Mouse (Mus musculus) ovary, postnatal 36 days (tissue): ENCODE measurements around the gene Fam124b.

Experiments used
- DNase-seq: peaks from one replicate; pipeline ENCODE4 v3.0.0; 2022; ENCODE audit warnings: low spot score, mixed read lengths

Gene Fam124b

DNA sequence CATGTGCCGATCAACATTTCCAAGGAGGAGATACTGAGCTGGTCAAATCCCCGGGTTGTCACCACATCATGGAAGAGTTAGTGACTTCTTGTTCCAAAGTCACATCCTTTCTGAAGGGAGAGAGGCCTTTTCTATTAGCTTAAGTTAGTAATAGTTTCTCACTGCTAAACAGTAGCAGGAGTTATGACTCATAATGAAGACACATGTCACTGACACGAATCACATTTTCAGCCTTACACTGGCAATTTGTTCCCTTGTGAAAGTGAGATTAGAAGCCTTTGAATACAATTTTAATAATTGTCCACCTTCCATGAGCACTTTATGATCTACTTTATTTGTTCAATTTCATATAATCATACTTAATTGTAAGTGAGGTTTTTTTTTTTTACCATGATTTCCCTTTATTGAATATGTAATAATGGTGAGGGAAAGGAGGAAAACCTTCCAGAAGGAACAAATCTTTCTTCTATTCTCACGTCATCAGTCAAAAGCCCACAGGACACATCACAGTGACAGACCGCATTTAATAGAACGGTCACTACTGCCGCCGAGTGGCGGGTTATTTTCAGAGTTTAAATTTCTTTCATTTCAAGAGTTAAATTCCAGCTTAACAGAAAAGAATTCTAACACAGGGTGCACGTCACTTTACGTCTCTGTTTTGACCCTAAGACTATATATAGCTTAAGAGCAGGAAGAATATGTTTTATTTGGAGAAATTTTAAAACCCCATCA lies 40.5 kb downstream of the Fam124b start:
- no peak for DNase-seq

DNA sequence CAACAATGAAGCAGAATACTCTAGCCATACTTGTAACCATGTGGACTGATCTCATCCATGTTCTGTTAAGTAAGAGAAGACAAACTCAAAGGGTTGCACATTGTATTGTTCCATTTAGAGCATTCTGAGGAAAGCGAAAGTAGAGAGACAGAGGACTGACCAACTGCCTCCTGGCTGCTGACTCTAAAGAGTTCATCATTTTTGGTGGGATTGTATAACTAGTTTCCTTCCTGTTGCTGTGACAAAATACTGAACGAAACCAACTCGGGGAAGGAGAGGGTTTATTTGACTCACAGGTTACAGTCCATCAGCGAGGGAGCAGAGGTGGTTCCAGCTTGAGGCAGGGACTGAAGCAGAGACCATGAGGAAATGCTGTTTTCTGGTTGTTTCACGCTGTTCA lies 50.6 kb downstream of the Fam124b start:
- no peak for DNase-seq

DNA sequence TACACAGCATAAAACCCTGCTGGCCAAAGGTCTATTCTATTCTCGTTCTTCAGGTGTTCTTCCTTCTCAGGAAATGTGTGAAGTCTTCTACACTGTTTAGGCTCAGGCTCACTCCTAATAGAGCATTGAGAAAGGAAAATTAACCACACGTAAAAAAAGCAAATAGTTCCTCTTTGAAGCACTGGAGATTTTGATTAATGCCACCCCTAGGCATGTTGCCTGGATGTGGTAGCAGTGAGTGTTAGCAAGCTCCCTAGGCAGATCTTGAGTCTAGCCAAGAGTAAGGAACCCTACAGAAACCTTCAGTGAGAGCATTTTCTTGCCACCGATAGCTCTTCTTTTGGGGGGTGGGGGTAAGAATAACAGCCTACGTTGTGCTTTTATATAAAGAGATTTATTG lies 51.7 kb downstream of the Fam124b start:
- no peak for DNase-seq

DNA sequence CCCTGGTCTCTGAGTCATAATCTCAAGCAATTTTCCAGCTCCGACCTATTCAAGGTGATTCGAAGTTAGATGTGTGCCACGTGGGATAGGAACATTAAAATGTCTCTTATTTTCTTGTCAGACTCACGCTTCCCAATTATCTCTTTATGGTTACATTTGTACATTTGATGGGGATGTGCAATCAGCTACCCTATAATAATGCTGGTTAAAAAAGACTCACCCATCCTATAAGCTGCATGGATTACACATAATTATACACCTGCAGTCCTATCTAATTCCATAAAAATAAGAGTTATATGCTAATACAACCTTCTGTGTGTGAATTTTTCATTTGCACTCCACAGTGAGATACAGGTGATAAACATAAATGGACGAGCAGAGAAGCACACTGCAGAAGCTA lies 52.9 kb downstream of the Fam124b start:
- DNase-seq: no peak

DNA sequence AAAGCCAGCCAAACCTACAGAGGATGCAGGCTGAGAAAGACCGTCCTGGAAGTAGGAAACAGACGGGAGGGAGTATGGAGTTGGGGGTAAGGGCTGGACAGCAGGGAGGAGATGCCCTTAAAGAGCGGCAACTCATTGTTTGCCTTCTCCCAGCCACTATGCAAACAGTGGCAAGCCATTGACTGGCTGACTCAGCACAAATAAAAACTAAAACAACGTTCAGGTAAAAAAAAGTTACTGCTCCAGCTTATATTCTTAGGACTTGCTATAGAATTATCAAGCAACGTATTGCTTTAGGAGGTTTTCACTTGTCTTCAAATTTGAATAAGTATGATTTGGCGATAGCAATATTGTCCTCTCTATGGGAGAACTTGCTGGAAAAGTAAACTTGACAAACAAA lies 55.3 kb downstream of the Fam124b start:
- no peak for DNase-seq

DNA sequence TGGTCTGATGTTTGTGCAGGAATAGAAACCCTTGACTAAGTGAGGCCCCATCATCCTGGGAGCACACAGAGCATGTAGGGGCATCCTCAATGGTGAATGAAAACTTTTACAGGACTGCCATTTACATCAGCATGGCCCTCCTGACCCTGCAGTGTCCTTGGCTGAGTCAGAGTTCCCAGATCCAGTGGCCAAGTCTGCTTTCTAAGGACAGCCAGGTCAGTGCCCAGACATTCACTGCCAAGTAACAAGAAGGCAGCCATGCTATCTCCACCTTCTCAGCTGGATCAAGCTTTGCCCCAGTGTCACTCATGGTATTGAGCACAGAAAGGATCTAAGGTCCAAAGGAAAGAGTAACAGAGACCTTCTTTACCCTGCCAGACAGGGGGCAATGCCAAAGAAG lies 58.7 kb downstream of the Fam124b start:
- no peak for DNase-seq

DNA sequence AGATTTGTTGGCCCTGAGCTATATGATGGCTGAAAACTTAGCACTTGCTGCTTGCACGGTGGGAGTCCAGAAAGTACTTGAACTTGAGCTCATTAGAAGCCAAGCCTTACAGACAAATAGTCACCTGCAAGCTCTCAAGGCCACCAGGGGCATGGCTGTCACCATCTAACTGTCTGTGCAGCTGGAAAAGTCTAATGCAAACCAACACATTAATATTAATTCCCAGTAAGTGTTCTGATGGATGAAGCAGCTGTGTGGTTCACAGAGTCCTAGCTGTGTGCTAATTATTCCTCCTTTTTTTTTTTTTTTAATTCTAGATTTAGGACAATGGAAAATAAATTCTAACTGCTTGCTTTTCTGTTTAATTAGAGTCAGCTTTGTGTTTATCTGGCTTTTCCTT lies 63.4 kb downstream of the Fam124b start:
- DNase-seq: no peak

DNA sequence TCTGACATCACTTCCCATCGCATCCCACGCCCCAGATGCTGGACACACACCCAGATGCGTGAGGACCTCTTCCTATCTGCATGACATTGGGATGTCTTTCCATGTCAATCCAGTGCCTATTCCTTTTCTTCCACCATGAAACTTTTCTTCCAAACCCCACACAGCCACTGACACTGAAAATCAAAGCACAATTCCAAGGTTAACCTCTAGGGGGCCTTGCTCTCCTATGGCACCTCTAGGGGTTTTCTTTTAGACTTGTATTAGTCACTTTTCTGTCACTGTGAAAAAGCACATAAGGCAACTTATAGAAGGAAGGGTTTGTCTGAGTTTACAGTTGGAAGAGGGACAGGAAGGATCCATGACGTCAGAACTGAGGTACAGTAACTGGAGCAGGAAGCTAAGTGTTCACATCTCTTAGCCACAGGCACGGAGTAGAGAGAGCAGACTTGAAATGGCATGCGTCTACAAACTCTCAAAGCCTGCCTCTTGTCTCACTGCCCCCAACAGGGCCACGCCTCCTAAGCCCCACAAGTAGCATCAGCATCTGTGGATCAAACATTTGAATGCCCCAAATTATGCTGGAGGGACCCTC lies 65.1 kb downstream of the Fam124b start:
- DNase-seq: no peak

DNA sequence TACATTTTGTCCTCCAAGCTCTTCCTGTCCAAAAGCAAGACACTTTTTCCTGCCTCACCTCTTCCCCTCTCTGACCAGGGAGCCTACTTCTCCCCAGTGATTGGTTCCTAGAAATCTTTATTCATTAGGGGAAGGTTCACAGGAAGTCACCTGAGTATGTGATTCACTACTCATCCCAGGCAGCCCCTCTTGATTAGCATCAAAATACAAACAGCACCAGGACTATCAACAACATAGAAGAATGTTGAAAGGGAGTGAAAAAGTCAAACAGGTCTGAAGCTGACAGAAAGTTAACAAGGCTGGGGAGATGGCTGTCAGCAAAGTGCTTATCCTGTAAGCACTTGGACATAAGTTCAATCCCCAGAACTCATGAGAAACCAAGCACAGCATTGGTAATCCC lies 67.6 kb downstream of the Fam124b start:
- DNase-seq: no peak
